Mouse (Mus musculus) layer of hippocampus, postnatal 14 days (tissue): ENCODE results near the gene Abhd17c. TPM values are rescaled to one million over a fixed set of nuclear protein-coding genes. Genes with fewer than 3 reads are reported as not detected.
A peak's percentile ranks its signal among the peaks of the same experiment; 100 is the strongest.

Experiments
- DNase-seq, 2 experiments: peaks; one replicate each; pipeline ENCODE4 v3.0.0; 2021 to 2022; ENCODE audit warnings: low spot score in 2 of 2, mixed read lengths in 1 of 2
- total RNA-seq, 2 experiments: library from RNA; stranded (reverse); gene quantifications; 2 replicates each; pipeline ENCODE4 v1.2.3; 2021

The Abhd17c gene
- total RNA-seq, 2 experiments from 2014 or later, result 61.6 to 61.9 TPM

DNA sequence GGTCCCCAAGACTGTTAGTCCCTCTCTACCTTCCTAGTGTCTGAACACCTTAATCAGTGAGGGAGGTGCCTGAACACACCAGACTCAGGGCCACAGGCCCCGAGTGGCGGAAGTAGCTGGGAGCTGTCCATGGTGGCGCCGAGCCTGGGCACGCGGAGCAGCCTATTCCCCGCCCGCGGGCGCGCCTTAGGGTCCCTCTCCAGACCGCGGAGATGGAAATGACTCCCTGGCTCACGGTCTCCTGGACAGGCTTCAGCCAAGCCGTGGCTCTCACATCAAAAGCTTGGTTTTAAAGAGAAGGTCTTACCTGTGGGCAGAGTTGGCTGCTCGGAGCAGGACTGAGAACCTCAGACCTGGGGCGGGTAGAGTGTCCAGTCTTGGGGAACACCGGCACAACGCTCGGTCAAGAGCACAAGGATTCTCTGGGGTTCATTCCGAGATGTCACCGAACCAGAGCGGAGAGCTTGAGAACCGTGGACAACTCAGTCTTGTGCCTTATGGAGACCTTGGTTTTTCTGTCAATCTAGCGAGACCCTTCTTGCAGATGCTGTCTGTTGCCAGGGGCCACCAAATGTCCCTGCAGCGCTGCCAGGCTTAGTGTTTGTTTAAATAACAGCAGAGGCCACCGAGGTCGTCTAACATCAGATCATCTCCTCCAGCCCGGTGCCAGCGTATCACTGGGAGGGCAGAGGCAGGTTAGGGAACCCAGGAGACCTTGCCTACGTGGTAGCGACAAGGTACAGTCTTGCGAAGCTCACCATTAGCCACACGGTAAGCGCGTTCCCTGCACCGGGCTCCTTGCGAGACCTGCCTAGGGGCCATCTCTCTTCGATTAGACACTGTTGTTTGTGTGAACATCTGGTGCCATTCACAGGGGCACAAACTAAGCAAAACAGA is 66.4 kb downstream of the Abhd17c start:
- DNase-seq, result no peak

DNA sequence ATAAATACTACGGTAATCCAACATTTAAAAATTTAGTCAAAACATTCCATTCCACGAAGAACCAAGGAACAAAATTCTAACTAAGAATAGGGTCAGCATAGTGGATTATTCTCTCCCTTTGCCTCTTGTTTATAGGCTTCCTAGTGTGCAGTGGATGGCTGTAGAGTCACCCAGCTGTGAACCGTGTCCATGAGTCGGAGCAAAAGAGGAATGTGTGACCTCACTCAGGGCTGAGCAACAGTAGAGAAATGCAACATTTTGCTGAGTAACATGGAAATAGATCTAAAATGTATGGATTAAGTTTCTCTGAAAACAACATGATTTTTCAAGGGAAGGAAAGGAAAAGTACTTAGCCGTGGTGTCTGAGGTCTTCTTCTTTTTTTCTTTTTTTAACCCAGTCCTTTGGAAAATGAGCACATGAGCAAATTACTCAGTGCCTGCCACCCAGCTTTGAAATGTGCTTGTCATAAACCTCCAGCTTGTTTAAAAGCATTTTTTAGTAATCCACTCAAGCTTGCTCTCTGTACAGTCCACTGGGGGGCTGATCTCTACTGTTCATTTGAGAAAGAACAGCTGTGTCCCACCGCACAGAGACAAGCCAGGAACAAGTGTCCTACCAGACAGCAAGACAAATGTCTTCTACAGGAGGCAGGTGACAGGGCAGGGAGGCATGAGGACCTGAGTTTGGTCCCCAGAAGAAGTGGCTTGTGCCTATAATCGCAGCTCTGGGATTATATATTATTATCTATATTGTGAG is 74.3 kb downstream of the Abhd17c start:
- no peak for DNase-seq

DNA sequence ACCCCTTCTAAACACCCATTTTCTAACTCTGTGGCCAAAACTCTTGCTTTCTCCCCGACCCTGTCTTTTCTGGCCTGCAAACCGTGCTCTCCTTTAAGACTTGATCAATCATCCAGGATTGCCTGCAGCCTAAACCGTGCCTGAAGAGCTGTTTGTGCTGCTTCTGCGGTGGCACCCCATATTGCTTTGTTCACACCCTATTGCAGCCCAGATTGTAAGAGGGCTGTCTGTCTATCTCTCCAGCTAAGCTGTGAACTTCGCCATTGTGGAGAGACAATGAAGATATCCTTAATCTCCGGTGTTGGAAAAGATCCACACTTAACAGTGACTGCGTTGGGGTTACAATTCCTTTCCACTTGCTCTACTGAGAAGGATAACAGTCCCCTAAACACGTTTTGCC is 77.4 kb downstream of the Abhd17c start:
- no peak for DNase-seq

DNA sequence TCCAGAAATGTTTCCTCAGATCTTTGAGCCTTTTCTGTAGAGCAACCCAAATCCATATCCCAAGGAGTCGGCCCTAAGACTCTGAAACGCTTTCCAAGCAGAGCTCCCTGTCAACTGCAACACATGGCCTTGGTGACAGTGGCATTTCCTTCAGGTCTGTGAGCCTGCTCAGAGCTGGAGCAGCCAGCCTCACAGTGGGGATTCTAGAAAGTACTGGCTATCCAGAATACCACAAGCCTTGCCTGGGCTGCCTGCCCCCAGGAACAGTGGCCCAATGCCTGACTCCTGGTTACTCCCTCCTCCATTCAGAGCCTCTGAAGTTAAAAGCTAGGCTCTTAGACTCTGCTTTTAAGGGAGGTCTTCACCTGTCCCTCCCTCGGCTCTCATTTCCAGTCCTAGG is 77.8 kb downstream of the Abhd17c start:
- DNase-seq, result no peak

DNA sequence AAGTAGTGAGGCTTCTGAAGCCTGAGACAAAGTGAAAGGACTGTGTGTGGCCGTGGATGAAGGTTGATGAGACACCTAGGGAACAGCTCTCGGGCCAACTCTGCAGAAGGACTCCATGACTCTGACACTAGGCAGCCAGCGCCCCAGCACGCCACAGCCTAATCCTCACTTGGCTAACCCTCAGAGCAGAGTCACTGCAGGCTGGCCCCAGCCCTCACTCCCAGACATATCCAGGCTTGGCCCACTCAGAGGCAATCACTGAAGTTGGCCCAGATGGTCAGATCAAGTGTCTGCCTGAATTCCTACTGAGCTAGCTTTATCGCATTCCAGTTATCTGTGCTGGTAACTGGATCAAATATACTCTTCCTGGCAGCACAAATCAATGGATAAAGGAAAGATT is 82.8 kb downstream of the Abhd17c start:
- DNase-seq, result no peak

DNA sequence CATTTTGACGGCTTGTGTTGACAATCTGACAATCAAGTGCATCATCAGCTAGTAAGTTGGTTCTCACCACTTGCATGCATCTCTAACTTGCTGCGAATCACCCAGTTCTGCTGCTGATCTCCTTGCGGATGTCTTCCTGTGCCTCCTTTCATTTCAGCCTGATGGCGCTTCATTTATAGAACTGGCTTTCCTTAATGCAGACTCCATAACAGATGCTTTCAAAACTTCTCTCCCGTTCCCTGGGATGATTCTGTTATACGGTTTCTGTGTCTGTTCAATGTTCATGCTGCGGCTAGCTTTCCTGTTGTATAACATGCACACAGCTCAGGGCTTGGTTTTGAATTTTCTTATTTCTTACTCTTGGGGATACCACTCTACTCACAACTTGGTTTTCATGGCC is 91.9 kb downstream of the Abhd17c start:
- peak in 1 of 2 experiments; percentile 9 for DNase-seq

Other genes starting within 250 kb of the Abhd17c start
- 10 to 100 TPM; 21.2 to 22.9 TPM for gene Cemip, start 65.4 kb downstream of the Abhd17c start, total RNA-seq